Mouse (Mus musculus): Measurements from ENCODE around the gene Dcst1.

Dcst1 gene

GRCm38 (mm10) chr3:89319591-89320350, 45.3 kb downstream of the Dcst1 start:
- in situ Hi-C loops (cut with MboI; ENCODE audit: unreplicated experiment in 2 of 2): loop anchor here in 1 of 2 experiments (10.0 kb wide), 1 partner anchor 535 kb away; no protein-coding TSS in a partner anchor

- in situ Hi-C loops (cut with MboI; ENCODE audit: unreplicated experiment in 2 of 2): no loop called here
Observed at GRCm38 (mm10) chr3:89318971-89319590, 46.0 kb downstream of the Dcst1 start.

- in situ Hi-C loops (cut with MboI; ENCODE audit: unreplicated experiment in 2 of 2): no loop called here
Observed at GRCm38 (mm10) chr3:89318316-89318715, 46.7 kb downstream of the Dcst1 start.

DNA sequence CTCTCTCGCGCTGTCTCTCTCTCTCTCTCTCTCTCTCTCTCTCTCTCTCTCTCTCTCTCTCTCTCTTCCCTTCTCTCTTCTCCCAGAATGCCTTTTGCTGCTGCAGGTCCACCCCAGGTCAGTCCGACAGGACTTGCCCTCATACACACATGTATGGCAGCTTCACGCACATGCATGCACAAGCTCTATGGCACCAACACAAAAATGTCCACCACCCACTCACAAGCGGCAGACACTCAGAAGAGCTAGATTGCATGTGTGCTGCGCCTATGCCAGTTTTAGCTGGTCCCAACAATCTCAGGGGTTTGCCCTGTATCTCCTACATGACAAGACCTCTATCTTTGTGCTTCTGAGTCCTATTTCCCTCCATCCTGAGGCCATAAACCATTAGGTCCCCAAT, 47.8 kb downstream of the Dcst1 start:
- in situ Hi-C loops (cut with MboI; ENCODE audit: unreplicated experiment in 2 of 2): no loop called here

- in situ Hi-C loops (cut with MboI; ENCODE audit: unreplicated experiment in 2 of 2): no loop called here
Observed at GRCm38 (mm10) chr3:89316833-89317232, 48.2 kb downstream of the Dcst1 start.

DNA sequence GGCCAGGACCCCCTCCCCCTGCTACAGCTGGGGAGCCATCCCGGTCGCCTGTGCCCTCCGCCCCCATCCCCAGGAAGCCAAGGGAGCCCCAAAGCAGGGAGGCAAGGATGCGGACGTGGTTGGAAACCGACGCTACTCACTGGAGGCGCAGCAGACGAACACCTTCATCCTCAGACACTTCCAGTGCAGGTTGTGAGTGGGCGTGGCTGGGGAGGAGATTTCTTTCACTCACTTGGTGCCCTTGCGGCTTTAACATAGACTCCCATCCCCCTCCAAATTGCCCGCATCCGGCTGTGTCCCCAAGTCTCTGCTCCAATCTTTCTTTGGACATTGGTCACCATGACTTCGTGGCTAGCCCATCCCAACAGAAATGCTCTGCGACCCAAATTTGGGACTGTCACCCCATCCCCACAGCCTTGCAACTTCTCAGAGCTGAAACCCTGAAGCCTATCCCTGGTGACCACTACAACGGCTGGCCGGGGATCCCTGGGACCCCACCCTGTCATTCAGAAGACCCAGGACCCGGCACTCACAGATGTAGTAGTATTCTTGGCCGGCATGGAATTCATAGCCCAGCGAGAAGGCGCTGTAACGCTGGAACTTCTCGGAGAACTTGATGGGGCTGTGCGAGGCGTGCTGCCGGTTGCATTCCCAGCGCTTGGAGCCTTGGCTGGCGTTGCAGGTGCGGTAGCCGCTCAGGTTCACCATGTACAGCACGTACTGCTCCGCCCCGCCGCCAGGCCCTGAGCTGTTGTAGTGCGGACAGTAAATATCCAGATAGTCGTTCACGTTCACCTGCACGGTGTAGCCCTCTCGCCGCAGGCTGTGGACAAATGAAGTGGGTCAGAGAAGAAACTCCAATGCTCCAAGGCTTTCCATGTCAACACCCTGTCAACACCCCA, 48.9 kb downstream of the Dcst1 start:
- in situ Hi-C loops (cut with MboI; ENCODE audit: unreplicated experiment in 2 of 2): no loop called here

- in situ Hi-C loops (cut with MboI; ENCODE audit: unreplicated experiment in 2 of 2): no loop called here
Observed at GRCm38 (mm10) chr3:89315195-89315929, 49.7 kb downstream of the Dcst1 start.

GRCm38 (mm10) chr3:89314791-89315190, 50.3 kb downstream of the Dcst1 start:
- in situ Hi-C loops (cut with MboI; ENCODE audit: unreplicated experiment in 2 of 2): no loop called here

GRCm38 (mm10) chr3:89314340-89314739, 50.7 kb downstream of the Dcst1 start:
- in situ Hi-C loops (cut with MboI; ENCODE audit: unreplicated experiment in 2 of 2): no loop called here

DNA sequence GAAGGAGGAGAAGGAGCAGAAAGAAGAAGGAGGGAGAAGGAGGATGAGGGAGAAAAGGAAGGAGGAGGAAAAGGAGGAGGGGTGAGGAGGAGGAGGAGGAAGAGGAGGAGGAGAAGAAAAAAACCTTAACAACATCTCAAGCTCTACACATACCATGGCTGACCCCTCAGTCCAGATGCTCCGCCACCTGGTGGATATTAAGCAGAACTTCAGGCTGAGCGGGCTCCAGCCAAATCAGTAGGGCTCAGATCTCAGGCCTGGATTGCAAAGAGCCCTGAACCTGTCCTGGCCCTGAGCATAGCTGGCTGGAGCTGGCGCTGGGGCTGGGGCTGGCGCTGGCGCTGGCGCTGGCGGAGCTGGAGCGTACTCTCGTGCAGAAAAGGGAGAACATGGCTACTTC, 57.0 kb downstream of the Dcst1 start:
- in situ Hi-C loops (cut with MboI; ENCODE audit: unreplicated experiment in 2 of 2): loop anchor here (5.0 kb wide), 1 partner anchor 61 kb away; the partner anchor contains the start of genes Krtcap2 (in 2 of the 2) and Trim46 (in 2 of the 2)

DNA sequence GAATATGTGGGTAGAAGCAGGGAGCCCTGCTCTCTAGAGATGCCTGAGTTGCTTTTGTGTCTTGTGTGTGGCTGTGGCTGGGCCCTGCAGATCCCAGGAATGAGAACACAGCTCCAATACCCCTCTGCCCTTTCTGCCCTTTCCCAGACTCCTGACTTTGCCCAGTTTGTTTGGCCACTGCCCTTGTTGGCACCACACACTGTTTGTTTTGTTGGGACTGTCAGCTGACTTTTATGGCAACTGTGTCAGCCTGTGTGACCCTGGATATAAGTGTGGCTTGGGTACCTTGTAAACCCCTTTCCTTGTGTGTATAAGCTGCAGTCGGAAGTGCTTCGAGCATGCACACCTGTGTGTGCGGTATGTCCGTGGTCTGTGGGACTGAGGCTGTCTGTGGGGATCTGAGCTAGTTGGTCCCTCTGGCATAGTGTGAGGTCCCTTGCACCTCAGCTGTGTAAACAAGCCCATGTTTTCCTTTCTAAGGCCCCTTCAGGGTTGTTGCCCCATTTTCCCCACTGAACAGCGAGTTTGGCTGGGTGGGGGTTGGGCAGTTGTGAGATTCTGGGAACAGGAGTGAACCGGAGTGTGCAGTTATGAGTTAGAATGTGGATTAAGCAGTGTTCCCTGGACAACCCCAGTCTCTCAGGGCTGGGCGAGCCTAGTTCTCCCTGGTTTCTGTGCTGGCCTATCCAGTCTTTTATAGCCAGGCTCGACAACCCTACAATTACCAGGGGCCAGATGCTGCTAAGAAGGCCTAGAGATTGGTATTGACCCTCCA, 59.3 kb downstream of the Dcst1 start:
- in situ Hi-C loops (cut with MboI; ENCODE audit: unreplicated experiment in 2 of 2): loop anchor here (5.0 kb wide), 1 partner anchor 58 kb away; the partner anchor contains the start of genes Krtcap2 (in 2 of the 2) and Trim46 (in 2 of the 2)

DNA sequence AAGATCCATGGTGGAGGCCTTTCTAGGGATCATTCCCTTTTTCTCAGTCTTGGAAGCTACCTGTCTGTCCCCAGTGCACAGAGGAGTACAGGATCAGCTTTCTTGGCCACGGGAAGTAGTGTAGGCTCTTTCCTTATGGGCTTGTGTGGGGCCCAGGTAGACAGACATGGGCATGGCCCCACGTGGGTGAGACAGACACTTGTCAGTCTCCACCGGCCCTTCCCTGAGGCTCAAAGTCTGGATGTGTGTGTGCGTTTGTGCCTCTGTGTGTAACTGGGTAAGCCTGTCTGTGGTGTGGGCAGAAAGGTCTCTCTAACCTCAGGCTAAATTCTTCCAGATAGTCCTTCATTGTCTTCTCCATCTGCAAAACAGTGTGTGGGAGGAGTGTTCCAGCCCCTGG, 59.9 kb downstream of the Dcst1 start:
- in situ Hi-C loops (cut with MboI; ENCODE audit: unreplicated experiment in 2 of 2): loop anchor here (5.0 kb wide), 1 partner anchor 58 kb away; the partner anchor contains the start of genes Krtcap2 (in 2 of the 2) and Trim46 (in 2 of the 2)

- in situ Hi-C loops (cut with MboI; ENCODE audit: unreplicated experiment in 2 of 2): no loop called here
Observed at GRCm38 (mm10) chr3:89304440-89304839, 60.6 kb downstream of the Dcst1 start.

DNA sequence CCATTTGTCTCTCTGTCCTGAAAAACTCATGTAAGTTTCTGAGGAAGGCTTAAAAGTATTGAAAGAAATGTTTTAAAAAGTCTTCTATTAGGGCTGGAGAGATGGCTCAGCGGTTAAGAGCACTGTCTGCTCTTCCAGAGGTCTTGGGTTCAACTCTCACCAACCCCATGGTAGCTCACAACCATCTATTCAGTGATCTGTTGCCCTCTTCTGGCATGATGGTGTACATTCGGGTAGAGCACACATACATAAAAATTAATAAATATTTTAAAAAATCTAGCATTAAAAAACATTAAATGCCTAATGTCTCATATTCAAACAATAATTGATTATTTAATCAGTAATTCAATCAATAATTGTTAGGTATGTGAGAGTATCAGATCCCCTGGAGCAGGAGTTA, 64.5 kb downstream of the Dcst1 start:
- in situ Hi-C loops (cut with MboI; ENCODE audit: unreplicated experiment in 2 of 2): no loop called here
